Mouse (Mus musculus): ENCODE measurements around the gene Ndc1. TPM values are rescaled to one million over a fixed set of nuclear protein-coding genes. Genes with fewer than 3 reads are reported as not detected.
"Not testable (repeated sequence)": the region's sequence is repeated elsewhere in the genome, so short reads cannot be mapped to it uniquely, and the experiment has no call there.

The Ndc1 gene
- polyA plus RNA-seq, 1 experiment: 53.2 TPM

GRCm38 (mm10) chr4:107362755-107363154, 4.8 kb upstream of the Ndc1 start:
- TF ChIP-seq POLR2A (IDR thresholded peaks at IDR 0.05; ENCODE audit: low read depth, low read length) (no peak), CTCF (IDR thresholded peaks at IDR 0.05; ENCODE audit: borderline replicate concordance, insufficient read depth, low read length) (no peak)
- H3K27ac ChIP-seq (ENCODE audit: insufficient read depth, low read length): no peak overlapping the region

GRCm38 (mm10) chr4:107363573-107363972, 4.0 kb upstream of the Ndc1 start:
- TF ChIP-seq CTCF (IDR thresholded peaks at IDR 0.05; ENCODE audit: borderline replicate concordance, insufficient read depth, low read length) (no peak), POLR2A (IDR thresholded peaks at IDR 0.05; ENCODE audit: low read depth, low read length) (no peak)
- Histone ChIP-seq H3K4me3 (ENCODE audit: insufficient read depth, low read length) (no peak overlapping the region), H3K27ac (ENCODE audit: insufficient read depth, low read length) (no peak overlapping the region), H3K4me1 (ENCODE audit: control insufficient read depth, insufficient read depth, low read length) (peaks cover 3% of the 10 kb centered on the region; the same call in 1 of the 2 replicates)

More at GRCm38 (mm10) chr4:107362755-107363154, 4.8 kb upstream of the Ndc1 start:
- Histone ChIP-seq H3K4me1 (ENCODE audit: control insufficient read depth, insufficient read depth, low read length) (peaks cover 3% of the 10 kb centered on the region; the same call in 1 of the 2 replicates), H3K4me3 (ENCODE audit: insufficient read depth, low read length) (no peak overlapping the region)

GRCm38 (mm10) chr4:107364190-107364639, 3.4 kb upstream of the Ndc1 start:
- H3K27ac ChIP-seq (ENCODE audit: insufficient read depth, low read length): peak overlapping the region; percentile 30; the same call in 1 of the 2 replicates
- H3K4me1 ChIP-seq (ENCODE audit: control insufficient read depth, insufficient read depth, low read length): peaks cover 3% of the 10 kb centered on the region; the same call in 1 of the 2 replicates
- no peak overlapping the region for H3K4me3 ChIP-seq (ENCODE audit: insufficient read depth, low read length)
- TF ChIP-seq POLR2A (IDR thresholded peaks at IDR 0.05; ENCODE audit: low read depth, low read length) (no peak), CTCF (IDR thresholded peaks at IDR 0.05; ENCODE audit: borderline replicate concordance, insufficient read depth, low read length) (no peak)

- not testable (repeated sequence) for H3K4me1 ChIP-seq (ENCODE audit: control insufficient read depth, insufficient read depth, low read length); H3K4me3 ChIP-seq (ENCODE audit: insufficient read depth, low read length); H3K27ac ChIP-seq (ENCODE audit: insufficient read depth, low read length)
These were observed 1.2 kb upstream of the Ndc1 start for GRCm38 (mm10) chr4:107366408-107366807.

GRCm38 (mm10) chr4:107372304-107372703, 4.7 kb downstream of the Ndc1 start:
- peaks cover 13% of the 10 kb centered on the region for H3K4me1 ChIP-seq (ENCODE audit: control insufficient read depth, insufficient read depth, low read length)
- H3K27ac ChIP-seq (ENCODE audit: insufficient read depth, low read length): no peak overlapping the region
- no peak for TF ChIP-seq CTCF (IDR thresholded peaks at IDR 0.05; ENCODE audit: borderline replicate concordance, insufficient read depth, low read length)
- no peak for TF ChIP-seq POLR2A (IDR thresholded peaks at IDR 0.05; ENCODE audit: low read depth, low read length)
- no peak overlapping the region for H3K4me3 ChIP-seq (ENCODE audit: insufficient read depth, low read length)

- Histone ChIP-seq H3K27ac (ENCODE audit: insufficient read depth, low read length) (no peak overlapping the region), H3K4me3 (ENCODE audit: insufficient read depth, low read length) (no peak overlapping the region), H3K4me1 (ENCODE audit: control insufficient read depth, insufficient read depth, low read length) (peaks cover 12% of the 10 kb centered on the region)
- TF ChIP-seq POLR2A (IDR thresholded peaks at IDR 0.05; ENCODE audit: low read depth, low read length): no peak
- TF ChIP-seq CTCF (IDR thresholded peaks at IDR 0.05; ENCODE audit: borderline replicate concordance, insufficient read depth, low read length): no peak
These were observed 7.1 kb downstream of the Ndc1 start for GRCm38 (mm10) chr4:107374677-107375076.

GRCm38 (mm10) chr4:107378954-107379353, 11.4 kb downstream of the Ndc1 start:
- H3K27ac ChIP-seq (ENCODE audit: insufficient read depth, low read length): no peak overlapping the region
- no peak overlapping the region for H3K4me3 ChIP-seq (ENCODE audit: insufficient read depth, low read length)
- H3K4me1 ChIP-seq (ENCODE audit: control insufficient read depth, insufficient read depth, low read length): peaks cover 10% of the 10 kb centered on the region; the same call in 1 of the 2 replicates
- TF ChIP-seq CTCF (IDR thresholded peaks at IDR 0.05; ENCODE audit: borderline replicate concordance, insufficient read depth, low read length): no peak
- no peak for TF ChIP-seq POLR2A (IDR thresholded peaks at IDR 0.05; ENCODE audit: low read depth, low read length)

GRCm38 (mm10) chr4:107380871-107381270, 13.3 kb downstream of the Ndc1 start:
- no peak for TF ChIP-seq POLR2A (IDR thresholded peaks at IDR 0.05; ENCODE audit: low read depth, low read length)
- no peak for TF ChIP-seq CTCF (IDR thresholded peaks at IDR 0.05; ENCODE audit: borderline replicate concordance, insufficient read depth, low read length)
- H3K27ac ChIP-seq (ENCODE audit: insufficient read depth, low read length): no peak overlapping the region
- no peaks in the 10 kb centered on the region for H3K4me1 ChIP-seq (ENCODE audit: control insufficient read depth, insufficient read depth, low read length)
- no peak overlapping the region for H3K4me3 ChIP-seq (ENCODE audit: insufficient read depth, low read length)

GRCm38 (mm10) chr4:107387038-107387437, 19.5 kb downstream of the Ndc1 start:
- no peak for TF ChIP-seq POLR2A (IDR thresholded peaks at IDR 0.05; ENCODE audit: low read depth, low read length)
- TF ChIP-seq CTCF (IDR thresholded peaks at IDR 0.05; ENCODE audit: borderline replicate concordance, insufficient read depth, low read length): no peak
- H3K4me3 ChIP-seq (ENCODE audit: insufficient read depth, low read length): no peak overlapping the region
- H3K27ac ChIP-seq (ENCODE audit: insufficient read depth, low read length): no peak overlapping the region
- no peaks in the 10 kb centered on the region for H3K4me1 ChIP-seq (ENCODE audit: control insufficient read depth, insufficient read depth, low read length)

GRCm38 (mm10) chr4:107387465-107387864, 19.9 kb downstream of the Ndc1 start:
- Histone ChIP-seq H3K4me3 (ENCODE audit: insufficient read depth, low read length) (no peak overlapping the region), H3K4me1 (ENCODE audit: control insufficient read depth, insufficient read depth, low read length) (no peaks in the 10 kb centered on the region), H3K27ac (ENCODE audit: insufficient read depth, low read length) (no peak overlapping the region)
- TF ChIP-seq POLR2A (IDR thresholded peaks at IDR 0.05; ENCODE audit: low read depth, low read length): no peak
- no peak for TF ChIP-seq CTCF (IDR thresholded peaks at IDR 0.05; ENCODE audit: borderline replicate concordance, insufficient read depth, low read length)

GRCm38 (mm10) chr4:107388291-107388690, 20.7 kb downstream of the Ndc1 start:
- Histone ChIP-seq H3K4me1 (ENCODE audit: control insufficient read depth, insufficient read depth, low read length) (no peaks in the 10 kb centered on the region), H3K4me3 (ENCODE audit: insufficient read depth, low read length) (no peak overlapping the region), H3K27ac (ENCODE audit: insufficient read depth, low read length) (no peak overlapping the region)
- TF ChIP-seq POLR2A (IDR thresholded peaks at IDR 0.05; ENCODE audit: low read depth, low read length) (no peak), CTCF (IDR thresholded peaks at IDR 0.05; ENCODE audit: borderline replicate concordance, insufficient read depth, low read length) (no peak)

Data from embryonic fibroblast, embryonic 13.5 days (primary cell).